Comparison of ENCODE assay signal across 18 mouse cellular contexts in genomic region chr16:41965636-41966035, GRCm38 (mm10).
DNase-seq lines count a peak whose midpoint lies in the region; ATAC-seq lines count a peak whose summit lies in the region.
"Had no signal": no experiment of that assay in that cellular context is flagged by ENCODE, and none has a peak within 500 bp of the region (broad histone marks: within the 10 kb centered on the region; RNA-seq: fewer than 3 reads in every experiment).

No protein-coding gene starts in this region.

- H3K4me2 ChIP-seq in heart, embryonic 12.5 days, result no peak overlapping the region
- no peak overlapping the region for H3K4me2 ChIP-seq in midbrain, embryonic 13.5 days (replicated peaks)
- H3K4me2 ChIP-seq: embryonic facial prominence, embryonic 12.5 days; forebrain, embryonic 13.5 days; forebrain, embryonic 15.5 days had no signal

- H3K4me1 ChIP-seq in heart, embryonic 12.5 days (replicated peaks), result no peaks in the 10 kb centered on the region
- no peaks in the 10 kb centered on the region for H3K4me1 ChIP-seq in midbrain, embryonic 13.5 days (replicated peaks)
- H3K4me1 ChIP-seq: embryonic facial prominence, embryonic 10.5 days; embryonic facial prominence, embryonic 12.5 days; forebrain, embryonic 13.5 days; forebrain, embryonic 15.5 days had no signal

- DNase-seq in heart, adult 11 months, result peak; percentile 4
- DNase-seq in brain, adult 2 months (ENCODE audit: low read depth, low spot score), result peak; percentile 65
- peak; percentile 46 for DNase-seq in telencephalon, adult 2 months (ENCODE audit: low read depth, low spot score)
- DNase-seq: adrenal gland, adult 2 months; adrenal gland, postnatal 10 days; adrenal gland, postnatal 25 days; cerebellum, adult 11-12 months; cerebellum, adult 2 months; cerebellum, adult 9-10 months; cerebellum, postnatal 10 days; cerebellum, postnatal 25 days; forebrain, postnatal 0 days had no signal

- ATAC-seq in heart, embryonic 12.5 days (ENCODE audit: insufficient number of reproducible peaks, low FRiP score), result no peak
- ATAC-seq in midbrain, embryonic 13.5 days, result no peak
- ATAC-seq: forebrain, embryonic 13.5 days; forebrain, embryonic 15.5 days; forebrain, postnatal 0 days had no signal

- no peaks in the 10 kb centered on the region for H3K36me3 ChIP-seq in heart, embryonic 12.5 days
- no peaks in the 10 kb centered on the region for H3K36me3 ChIP-seq in midbrain, embryonic 13.5 days
- H3K36me3 ChIP-seq: embryonic facial prominence, embryonic 10.5 days; embryonic facial prominence, embryonic 12.5 days; forebrain, embryonic 15.5 days had no signal

- no peak overlapping the region for H3K9ac ChIP-seq in heart, embryonic 12.5 days
- H3K9ac ChIP-seq in midbrain, embryonic 13.5 days (replicated peaks), result no peak overlapping the region
- H3K9ac ChIP-seq: embryonic facial prominence, embryonic 12.5 days; forebrain, embryonic 13.5 days; forebrain, embryonic 15.5 days; forebrain, postnatal 0 days had no signal

- H3K4me3 ChIP-seq in heart, embryonic 12.5 days, result no peak overlapping the region
- H3K4me3 ChIP-seq in midbrain, embryonic 13.5 days (replicated peaks), result no peak overlapping the region
- H3K4me3 ChIP-seq: embryonic facial prominence, embryonic 10.5 days; embryonic facial prominence, embryonic 12.5 days; forebrain, embryonic 13.5 days; forebrain, embryonic 15.5 days had no signal

- H3K27ac ChIP-seq in heart, embryonic 12.5 days (ENCODE audit: poor library complexity, severe bottlenecking), result no peak overlapping the region
- H3K27ac ChIP-seq in midbrain, embryonic 13.5 days, result no peak overlapping the region
- H3K27ac ChIP-seq: embryonic facial prominence, embryonic 10.5 days; embryonic facial prominence, embryonic 12.5 days; forebrain, embryonic 13.5 days; forebrain, embryonic 15.5 days had no signal

- H3K27me3 ChIP-seq in heart, embryonic 12.5 days (replicated peaks), result no peaks in the 10 kb centered on the region
- H3K27me3 ChIP-seq in midbrain, embryonic 13.5 days, result no peaks in the 10 kb centered on the region
- H3K27me3 ChIP-seq: embryonic facial prominence, embryonic 12.5 days; forebrain, embryonic 13.5 days; forebrain, embryonic 15.5 days had no signal

- 55% methylated on average over 1 of the region's 1 CpGs for WGBS in heart, embryonic 12.5 days
- WGBS in midbrain, embryonic 13.5 days, result 70% methylated on average over 1 of the region's 1 CpGs

- no peaks in the 10 kb centered on the region for H3K9me3 ChIP-seq in heart, embryonic 12.5 days (replicated peaks)
- no peaks in the 10 kb centered on the region for H3K9me3 ChIP-seq in midbrain, embryonic 13.5 days
- H3K9me3 ChIP-seq: embryonic facial prominence, embryonic 10.5 days; embryonic facial prominence, embryonic 12.5 days; forebrain, embryonic 13.5 days; forebrain, embryonic 15.5 days had no signal

Comparison
In these comparisons a context has a peak if more than half of its experiments do, and no peak if none do; other contexts are left out.
1. DNase-seq: peak in every context shown above with its lines; median percentile 65 in brain, adult 2 months; 46 in telencephalon, adult 2 months; 4 in heart, adult 11 months.